Mouse (Mus musculus): ENCODE measurements around the gene Snw1.

Snw1 gene

GRCm38 (mm10) chr12:87421708-87422507 is 50.2 kb downstream of the Snw1 start:
- no peak for DNase-seq (ENCODE audit: low spot score)

- DNase-seq (ENCODE audit: low spot score): no peak
Observed at GRCm38 (mm10) chr12:87419974-87420485, 52.0 kb downstream of the Snw1 start.

- DNase-seq (ENCODE audit: low spot score): no peak
Observed at GRCm38 (mm10) chr12:87418921-87419320, 53.2 kb downstream of the Snw1 start.

GRCm38 (mm10) chr12:87416690-87417089 is 55.4 kb downstream of the Snw1 start:
- DNase-seq (ENCODE audit: low spot score): peak; percentile 39

- no peak for DNase-seq (ENCODE audit: low spot score)
Observed at GRCm38 (mm10) chr12:87415358-87415757, 56.7 kb downstream of the Snw1 start.

GRCm38 (mm10) chr12:87413179-87413790 is 58.8 kb downstream of the Snw1 start:
- DNase-seq (ENCODE audit: low spot score): peak; percentile 66

- DNase-seq (ENCODE audit: low spot score): no peak
Observed at GRCm38 (mm10) chr12:87410999-87411398, 61.1 kb downstream of the Snw1 start.

GRCm38 (mm10) chr12:87409123-87409522 is 63.0 kb downstream of the Snw1 start:
- DNase-seq (ENCODE audit: low spot score): no peak

- DNase-seq (ENCODE audit: low spot score): no peak
Observed at GRCm38 (mm10) chr12:87407869-87408605, 64.0 kb downstream of the Snw1 start.

GRCm38 (mm10) chr12:87405721-87406120 is 66.4 kb downstream of the Snw1 start:
- no peak for DNase-seq (ENCODE audit: low spot score)

GRCm38 (mm10) chr12:87405165-87405564 is 66.9 kb downstream of the Snw1 start:
- no peak for DNase-seq (ENCODE audit: low spot score)

GRCm38 (mm10) chr12:87401883-87402282 is 70.2 kb downstream of the Snw1 start:
- DNase-seq (ENCODE audit: low spot score): no peak

GRCm38 (mm10) chr12:87399119-87399819 is 72.8 kb downstream of the Snw1 start:
- DNase-seq (ENCODE audit: low spot score): no peak
